Mouse (Mus musculus): ENCODE results near the gene Dohh. TPM values are rescaled to one million over a fixed set of nuclear protein-coding genes. Genes with fewer than 3 reads are reported as not detected.

Gene Dohh
- polyA plus RNA-seq, 1 experiment, result 79.2 TPM

DNA sequence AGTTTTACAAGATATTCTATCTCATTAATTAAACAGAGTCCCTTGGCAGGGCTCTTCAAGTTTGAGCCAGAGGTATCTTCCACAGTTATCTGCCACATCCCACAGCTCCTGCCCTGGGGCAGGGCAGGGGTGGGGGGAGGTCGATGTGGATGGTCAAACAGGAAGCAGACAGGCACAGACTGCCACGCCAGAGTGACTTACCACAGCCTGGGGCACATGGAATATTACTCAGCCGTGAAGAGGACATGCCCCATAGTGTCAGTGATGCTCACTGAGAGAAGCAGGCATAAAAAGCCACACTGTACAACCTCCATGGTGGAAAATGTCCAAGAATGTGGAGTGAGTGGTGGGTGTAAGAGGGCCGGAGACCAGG, 39.1 kb upstream of the Dohh start:
- no peak for TF ChIP-seq CTCF (IDR thresholded peaks at IDR 0.05; ENCODE audit: insufficient read depth, low read length)
- TF ChIP-seq POLR2A (IDR thresholded peaks at IDR 0.05; ENCODE audit: borderline replicate concordance, extremely low read depth, low read depth, low read length), result no peak
- 76% methylated on average over 4 of the region's 4 CpGs for WGBS
- Histone ChIP-seq H3K4me3 (replicated peaks; ENCODE audit: extremely low read depth, low read depth, low read length) (no peak overlapping the region), H3K4me1 (ENCODE audit: control insufficient read depth, insufficient read depth, low read length) (peaks cover 11% of the 10 kb centered on the region)
- DNase-seq, result no peak

GRCm38 (mm10) chr10:81346453-81347067, 37.7 kb upstream of the Dohh start:
- peak; percentile 63 for DNase-seq
- WGBS, result 42% methylated on average over 55 of the region's 55 CpGs
- TF ChIP-seq POLR2A (IDR thresholded peaks at IDR 0.05; ENCODE audit: borderline replicate concordance, extremely low read depth, low read depth, low read length) (no peak; the same call in 1 of the 2 replicates), CTCF (IDR thresholded peaks at IDR 0.05; ENCODE audit: insufficient read depth, low read length) (no peak)
- peak overlapping the region; percentile 11 for H3K4me3 ChIP-seq (replicated peaks; ENCODE audit: extremely low read depth, low read depth, low read length)
- H3K4me1 ChIP-seq (ENCODE audit: control insufficient read depth, insufficient read depth, low read length), result peaks cover 11% of the 10 kb centered on the region

- no peak for DNase-seq
- Histone ChIP-seq H3K4me3 (replicated peaks; ENCODE audit: extremely low read depth, low read depth, low read length) (peak overlapping the region; percentile 86), H3K4me1 (ENCODE audit: control insufficient read depth, insufficient read depth, low read length) (peaks cover 11% of the 10 kb centered on the region)
- TF ChIP-seq CTCF (IDR thresholded peaks at IDR 0.05; ENCODE audit: insufficient read depth, low read length), result no peak
- 10% methylated on average over 12 of the region's 12 CpGs for WGBS
Measured at GRCm38 (mm10) chr10:81349146-81349545, 35.1 kb upstream of the Dohh start.

DNA sequence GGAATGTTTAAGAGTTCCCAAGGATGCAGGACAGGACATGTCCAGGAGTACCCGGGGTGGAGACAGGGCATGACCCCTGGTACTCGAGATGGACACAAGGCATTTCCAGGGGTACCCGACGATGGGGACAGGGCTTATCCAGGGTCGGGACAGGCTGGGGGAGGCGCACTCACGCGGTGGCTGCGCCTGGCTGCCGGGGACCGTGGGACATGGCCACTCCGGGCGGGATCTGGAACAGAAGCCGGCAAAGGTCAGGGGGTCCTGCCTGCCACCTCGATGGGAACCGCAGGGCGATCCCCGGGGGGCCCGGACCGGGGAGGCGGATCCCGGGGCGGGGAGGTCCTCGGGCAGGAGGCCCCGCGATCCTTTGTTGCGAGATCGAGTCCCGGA, 34.3 kb upstream of the Dohh start:
- peak overlapping the region; percentile 86 for H3K4me3 ChIP-seq (replicated peaks; ENCODE audit: extremely low read depth, low read depth, low read length)

DNA sequence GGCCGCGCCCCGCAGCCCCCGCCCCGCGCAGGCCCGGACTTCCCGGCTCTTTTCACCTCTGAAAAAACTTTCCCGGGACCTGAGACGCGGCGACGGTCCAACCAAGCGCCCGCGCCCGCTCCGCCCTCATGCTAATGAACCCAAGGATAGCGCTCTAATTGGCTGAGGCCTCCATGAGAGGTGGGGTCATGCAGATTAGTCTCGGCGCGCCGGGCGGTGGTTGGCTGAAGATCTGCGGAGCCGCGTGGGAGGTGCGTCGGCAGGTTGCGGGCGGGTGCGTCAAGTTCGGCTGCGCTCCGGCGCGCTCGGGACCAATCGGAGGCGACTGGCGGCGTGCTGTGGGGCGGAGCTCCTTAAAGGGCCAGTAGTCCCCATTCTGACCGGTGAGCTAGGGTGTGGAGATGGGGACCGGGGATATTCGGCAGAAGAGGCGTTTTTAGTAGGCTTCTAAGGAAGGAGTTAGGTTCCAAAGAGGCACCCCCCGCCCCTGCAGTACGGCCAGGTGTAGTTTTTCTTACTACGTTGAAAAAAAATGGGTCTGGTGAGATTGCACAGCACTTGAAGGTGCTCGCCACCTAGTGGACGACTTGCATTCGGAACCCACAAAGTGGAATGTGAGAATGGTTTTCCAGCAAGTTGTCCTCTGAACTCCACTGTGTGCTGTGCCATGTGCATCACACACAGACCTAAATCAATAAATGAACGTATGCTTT, 33.7 kb upstream of the Dohh start, which contains the start of gene Hmg20b:
Gene Hmg20b (minus strand): TSS at position 130 of the 713 bp plus-strand sequence.
- TF ChIP-seq CTCF (IDR thresholded peaks at IDR 0.05; ENCODE audit: insufficient read depth, low read length), result peak; percentile 79
- peak; percentile 46; the same call in 1 of the 2 replicates for TF ChIP-seq POLR2A (IDR thresholded peaks at IDR 0.05; ENCODE audit: borderline replicate concordance, extremely low read depth, low read depth, low read length)
- H3K4me3 ChIP-seq (replicated peaks; ENCODE audit: extremely low read depth, low read depth, low read length), result peak within 1 kb of the TSS; percentile 86
- peaks cover 11% of the 10 kb centered on the region for H3K4me1 ChIP-seq (ENCODE audit: control insufficient read depth, insufficient read depth, low read length)
- DNase-seq, result peak; percentile 98
- under 1% methylated on average over 54 of the region's 54 CpGs for WGBS

More for the DNA sequence above, 34.3 kb upstream of the Dohh start:
- TF ChIP-seq POLR2A (IDR thresholded peaks at IDR 0.05; ENCODE audit: borderline replicate concordance, extremely low read depth, low read depth, low read length) (no peak), CTCF (IDR thresholded peaks at IDR 0.05; ENCODE audit: insufficient read depth, low read length) (no peak)
- H3K4me1 ChIP-seq (ENCODE audit: control insufficient read depth, insufficient read depth, low read length), result peaks cover 11% of the 10 kb centered on the region
- WGBS, result under 1% methylated on average over 29 of the region's 29 CpGs
- DNase-seq, result no peak

- WGBS, result 26% methylated on average over 9 of the region's 9 CpGs
- DNase-seq, result no peak
- TF ChIP-seq POLR2A (IDR thresholded peaks at IDR 0.05; ENCODE audit: borderline replicate concordance, extremely low read depth, low read depth, low read length), result no peak
- TF ChIP-seq CTCF (IDR thresholded peaks at IDR 0.05; ENCODE audit: insufficient read depth, low read length), result no peak
- no peak overlapping the region for H3K4me3 ChIP-seq (replicated peaks; ENCODE audit: extremely low read depth, low read depth, low read length)
- H3K4me1 ChIP-seq (ENCODE audit: control insufficient read depth, insufficient read depth, low read length), result peaks cover 11% of the 10 kb centered on the region
Measured at GRCm38 (mm10) chr10:81351678-81352291, 32.4 kb upstream of the Dohh start.

- H3K4me1 ChIP-seq (ENCODE audit: control insufficient read depth, insufficient read depth, low read length), result peaks cover 7% of the 10 kb centered on the region; the same call in 1 of the 2 replicates
- 65% methylated on average over 9 of the region's 9 CpGs for WGBS
- DNase-seq, result no peak
- H3K4me3 ChIP-seq (replicated peaks; ENCODE audit: extremely low read depth, low read depth, low read length), result no peak overlapping the region
- TF ChIP-seq CTCF (IDR thresholded peaks at IDR 0.05; ENCODE audit: insufficient read depth, low read length) (no peak), POLR2A (IDR thresholded peaks at IDR 0.05; ENCODE audit: borderline replicate concordance, extremely low read depth, low read depth, low read length) (no peak)
Measured at GRCm38 (mm10) chr10:81354738-81355477, 29.3 kb upstream of the Dohh start.

- no peak for DNase-seq
- TF ChIP-seq CTCF (IDR thresholded peaks at IDR 0.05; ENCODE audit: insufficient read depth, low read length), result no peak
- no peak for TF ChIP-seq POLR2A (IDR thresholded peaks at IDR 0.05; ENCODE audit: borderline replicate concordance, extremely low read depth, low read depth, low read length)
- Histone ChIP-seq H3K4me3 (replicated peaks; ENCODE audit: extremely low read depth, low read depth, low read length) (no peak overlapping the region), H3K4me1 (ENCODE audit: control insufficient read depth, insufficient read depth, low read length) (peaks cover 7% of the 10 kb centered on the region; the same call in 1 of the 2 replicates)
- WGBS, result 75% methylated on average over 4 of the region's 4 CpGs
Measured at GRCm38 (mm10) chr10:81355533-81355932, 28.7 kb upstream of the Dohh start.

DNA sequence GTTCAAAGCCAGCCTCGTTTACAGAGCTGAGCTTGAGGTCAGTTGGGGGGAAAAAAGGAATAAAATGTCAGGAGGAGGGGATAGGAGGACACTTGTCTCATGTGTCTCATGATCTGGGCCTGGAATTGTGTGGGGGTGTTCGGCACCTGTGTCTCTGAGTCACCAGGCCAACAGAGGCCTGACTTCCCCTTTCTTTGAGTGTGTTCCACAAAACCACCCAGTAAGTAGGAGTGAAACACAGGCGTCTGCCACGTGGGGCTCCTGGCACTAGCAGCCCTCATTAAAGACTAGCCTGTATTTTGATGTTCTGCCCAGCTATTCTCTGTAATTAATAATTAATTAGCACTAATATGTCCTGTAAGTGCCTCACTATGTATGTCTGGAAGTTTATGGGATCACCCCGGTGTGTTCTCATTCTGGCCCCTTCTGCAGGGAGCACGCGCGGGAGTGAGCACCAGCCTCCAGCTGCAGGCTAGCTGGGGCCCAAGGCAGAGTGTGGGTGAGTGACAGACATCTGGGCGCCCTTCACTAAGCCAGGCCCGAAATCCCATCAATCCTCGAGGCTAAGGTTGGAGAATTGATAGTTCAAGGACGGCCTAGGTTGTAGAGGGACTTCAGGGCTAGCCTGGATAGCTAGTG, 27.8 kb upstream of the Dohh start:
- no peak for DNase-seq
- TF ChIP-seq CTCF (IDR thresholded peaks at IDR 0.05; ENCODE audit: insufficient read depth, low read length) (no peak), POLR2A (IDR thresholded peaks at IDR 0.05; ENCODE audit: borderline replicate concordance, extremely low read depth, low read depth, low read length) (no peak)
- H3K4me3 ChIP-seq (replicated peaks; ENCODE audit: extremely low read depth, low read depth, low read length), result no peak overlapping the region
- 52% methylated on average over 12 of the region's 12 CpGs for WGBS
- H3K4me1 ChIP-seq (ENCODE audit: control insufficient read depth, insufficient read depth, low read length), result peaks cover 7% of the 10 kb centered on the region; the same call in 1 of the 2 replicates

Measured in lung, adult 2 months (tissue).